Mouse (Mus musculus): ENCODE data around the gene Tmem262. TPM values are rescaled to one million over a fixed set of nuclear protein-coding genes. Genes with fewer than 3 reads are reported as not detected.

Tmem262 gene
- polyA plus RNA-seq, 1 experiment from 2014 or later = not detected

GRCm38 (mm10) chr19:6121761-6122160, 41.9 kb downstream of the Tmem262 start:
- no peaks in the 10 kb centered on the region for H3K9me3 ChIP-seq (ENCODE audit: control insufficient read depth, low read length)
- no peak overlapping the region for H3K27ac ChIP-seq (replicated peaks; ENCODE audit: low read depth, low read length)
- no peak for ATAC-seq (ENCODE audit: insufficient number of reproducible peaks, low FRiP score, low TSS enrichment, low read depth)
- peaks cover 3% of the 10 kb centered on the region for H3K4me1 ChIP-seq (ENCODE audit: control insufficient read depth, insufficient read depth, low read length)
- WGBS = 18% methylated on average over 19 of the region's 19 CpGs
- no peak for DNase-seq (ENCODE audit: low spot score)
- no peak overlapping the region for H3K4me2 ChIP-seq (ENCODE audit: low read depth, severe bottlenecking)
- no peak overlapping the region; the same call in 1 of the 2 replicates for H3K9ac ChIP-seq (ENCODE audit: low read length)
- no peaks in the 10 kb centered on the region for H3K27me3 ChIP-seq (ENCODE audit: control insufficient read depth, insufficient read depth, low read length)
- H3K4me3 ChIP-seq (ENCODE audit: low read depth, low read length) = no peak overlapping the region
- H3K36me3 ChIP-seq (ENCODE audit: control insufficient read depth, insufficient read depth, low read length) = peaks cover 2% of the 10 kb centered on the region; the same call in 1 of the 2 replicates

GRCm38 (mm10) chr19:6123330-6123729, 43.5 kb downstream of the Tmem262 start:
- H3K4me2 ChIP-seq (ENCODE audit: low read depth, severe bottlenecking) = no peak overlapping the region

GRCm38 (mm10) chr19:6124898-6125297, 45.1 kb downstream of the Tmem262 start:
- WGBS = 93% methylated on average over 2 of the region's 2 CpGs
- Histone ChIP-seq H3K4me1 (ENCODE audit: control insufficient read depth, insufficient read depth, low read length) (no peaks in the 10 kb centered on the region), H3K9ac (ENCODE audit: low read length) (no peak overlapping the region), H3K36me3 (ENCODE audit: control insufficient read depth, insufficient read depth, low read length) (peaks cover 2% of the 10 kb centered on the region; the same call in 1 of the 2 replicates), H3K4me2 (ENCODE audit: low read depth, severe bottlenecking) (no peak overlapping the region), H3K27ac (replicated peaks; ENCODE audit: low read depth, low read length) (no peak overlapping the region), H3K27me3 (ENCODE audit: control insufficient read depth, insufficient read depth, low read length) (no peaks in the 10 kb centered on the region), H3K4me3 (ENCODE audit: low read depth, low read length) (no peak overlapping the region), H3K9me3 (ENCODE audit: control insufficient read depth, low read length) (no peaks in the 10 kb centered on the region)
- no peak for ATAC-seq (ENCODE audit: insufficient number of reproducible peaks, low FRiP score, low TSS enrichment, low read depth)
- no peak for DNase-seq (ENCODE audit: low spot score)

More at GRCm38 (mm10) chr19:6123330-6123729, 43.5 kb downstream of the Tmem262 start:
- 66% methylated on average over 8 of the region's 8 CpGs for WGBS
- no peaks in the 10 kb centered on the region for H3K4me1 ChIP-seq (ENCODE audit: control insufficient read depth, insufficient read depth, low read length)
- H3K9me3 ChIP-seq (ENCODE audit: control insufficient read depth, low read length) = no peaks in the 10 kb centered on the region
- no peak overlapping the region for H3K27ac ChIP-seq (replicated peaks; ENCODE audit: low read depth, low read length)
- DNase-seq (ENCODE audit: low spot score) = no peak
- ATAC-seq (ENCODE audit: insufficient number of reproducible peaks, low FRiP score, low TSS enrichment, low read depth) = no peak
- H3K9ac ChIP-seq (ENCODE audit: low read length) = no peak overlapping the region
- peaks cover 2% of the 10 kb centered on the region; the same call in 1 of the 2 replicates for H3K36me3 ChIP-seq (ENCODE audit: control insufficient read depth, insufficient read depth, low read length)
- H3K4me3 ChIP-seq (ENCODE audit: low read depth, low read length) = no peak overlapping the region
- no peaks in the 10 kb centered on the region for H3K27me3 ChIP-seq (ENCODE audit: control insufficient read depth, insufficient read depth, low read length)

- Histone ChIP-seq H3K27me3 (ENCODE audit: control insufficient read depth, insufficient read depth, low read length) (no peaks in the 10 kb centered on the region), H3K27ac (replicated peaks; ENCODE audit: low read depth, low read length) (no peak overlapping the region), H3K9ac (ENCODE audit: low read length) (no peak overlapping the region), H3K4me3 (ENCODE audit: low read depth, low read length) (no peak overlapping the region), H3K4me1 (ENCODE audit: control insufficient read depth, insufficient read depth, low read length) (no peaks in the 10 kb centered on the region), H3K4me2 (ENCODE audit: low read depth, severe bottlenecking) (no peak overlapping the region), H3K9me3 (ENCODE audit: control insufficient read depth, low read length) (no peaks in the 10 kb centered on the region), H3K36me3 (ENCODE audit: control insufficient read depth, insufficient read depth, low read length) (no peaks in the 10 kb centered on the region)
- WGBS = 19% methylated on average over 4 of the region's 4 CpGs
- no peak for ATAC-seq (ENCODE audit: insufficient number of reproducible peaks, low FRiP score, low TSS enrichment, low read depth)
- peak; percentile 71 for DNase-seq (ENCODE audit: low spot score)
Observed at GRCm38 (mm10) chr19:6126289-6126688, 46.5 kb downstream of the Tmem262 start.

GRCm38 (mm10) chr19:6126789-6127580, 47.2 kb downstream of the Tmem262 start:
- H3K9ac ChIP-seq (ENCODE audit: low read length) = no peak overlapping the region
- DNase-seq (ENCODE audit: low spot score) = no peak

GRCm38 (mm10) chr19:6127760-6128341, 48.0 kb downstream of the Tmem262 start, which contains the start of gene Snx15:
Snx15 (minus strand) TSS chr19:6128304.
- peak; percentile 93 for DNase-seq (ENCODE audit: low spot score)
- under 1% methylated on average over 32 of the region's 32 CpGs for WGBS
- ATAC-seq (ENCODE audit: insufficient number of reproducible peaks, low FRiP score, low TSS enrichment, low read depth) = peak; percentile 88

More at GRCm38 (mm10) chr19:6126789-6127580, 47.2 kb downstream of the Tmem262 start:
- no peaks in the 10 kb centered on the region for H3K36me3 ChIP-seq (ENCODE audit: control insufficient read depth, insufficient read depth, low read length)
- peak overlapping the region; percentile 41 for H3K4me3 ChIP-seq (ENCODE audit: low read depth, low read length)
- no peak for ATAC-seq (ENCODE audit: insufficient number of reproducible peaks, low FRiP score, low TSS enrichment, low read depth)
- 76% methylated on average over 10 of the region's 10 CpGs for WGBS
- H3K9me3 ChIP-seq (ENCODE audit: control insufficient read depth, low read length) = no peaks in the 10 kb centered on the region
- no peak overlapping the region for H3K27ac ChIP-seq (replicated peaks; ENCODE audit: low read depth, low read length)
- H3K4me1 ChIP-seq (ENCODE audit: control insufficient read depth, insufficient read depth, low read length) = no peaks in the 10 kb centered on the region
- H3K4me2 ChIP-seq (ENCODE audit: low read depth, severe bottlenecking) = peak overlapping the region; percentile 39; the same call in 1 of the 2 replicates
- no peaks in the 10 kb centered on the region for H3K27me3 ChIP-seq (ENCODE audit: control insufficient read depth, insufficient read depth, low read length)

More at GRCm38 (mm10) chr19:6127760-6128341, 48.0 kb downstream of the Tmem262 start, which contains the start of gene Snx15:
- H3K36me3 ChIP-seq (ENCODE audit: control insufficient read depth, insufficient read depth, low read length) = no peaks in the 10 kb centered on the region
- H3K9me3 ChIP-seq (ENCODE audit: control insufficient read depth, low read length) = no peaks in the 10 kb centered on the region
- peak within 1 kb of the TSS; percentile 41 for H3K4me3 ChIP-seq (ENCODE audit: low read depth, low read length)
- peak within 1 kb of the TSS; percentile 39 for H3K4me2 ChIP-seq (ENCODE audit: low read depth, severe bottlenecking)
- peak within 1 kb of the TSS; percentile 23; the same call in 1 of the 2 replicates for H3K27ac ChIP-seq (replicated peaks; ENCODE audit: low read depth, low read length)
- H3K4me1 ChIP-seq (ENCODE audit: control insufficient read depth, insufficient read depth, low read length) = no peaks in the 10 kb centered on the region
- H3K27me3 ChIP-seq (ENCODE audit: control insufficient read depth, insufficient read depth, low read length) = no peaks in the 10 kb centered on the region
- H3K9ac ChIP-seq (ENCODE audit: low read length) = peak within 1 kb of the TSS; percentile 42

Small RNA genes lying within 50 kb of the gene (microRNA-seq; reads per million reads assigned to microRNA genes)
- 0.92 reads per million for gene Mir6988

Other genes with a start within 250 kb of the Tmem262 start
- 21.2 and 24.4 TPM in 2 replicates for gene Frmd8, start 204.8 kb upstream of the Tmem262 start, polyA plus RNA-seq (2014; fragmentation: Nextera tagmentation; extraction: Ambion mirVana)
- 1.5 TPM in 2 replicates for gene Slc25a45, start 202.2 kb upstream of the Tmem262 start, polyA plus RNA-seq (2014; fragmentation: Nextera tagmentation; extraction: Ambion mirVana)
- gene Tigd3, start 185.9 kb upstream of the Tmem262 start, polyA plus RNA-seq (2014; fragmentation: Nextera tagmentation; extraction: Ambion mirVana) = 4.7 and 5.1 TPM in 2 replicates
- 209 and 218 TPM in 2 replicates for gene Dpf2, start 167.0 kb upstream of the Tmem262 start, polyA plus RNA-seq (2014; fragmentation: Nextera tagmentation; extraction: Ambion mirVana)
- 1.5 and 2.2 TPM in 2 replicates for gene Cdc42ep2, start 155.2 kb upstream of the Tmem262 start, polyA plus RNA-seq (2014; fragmentation: Nextera tagmentation; extraction: Ambion mirVana)
- 109 and 111 TPM in 2 replicates for gene Pola2, start 115.8 kb upstream of the Tmem262 start, polyA plus RNA-seq (2014; fragmentation: Nextera tagmentation; extraction: Ambion mirVana)
- not detected in 2 replicates for gene Slc22a20, start 93.9 kb upstream of the Tmem262 start, polyA plus RNA-seq (2014; fragmentation: Nextera tagmentation; extraction: Ambion mirVana)
- gene Capn1, start 64.1 kb upstream of the Tmem262 start, polyA plus RNA-seq (2014; fragmentation: Nextera tagmentation; extraction: Ambion mirVana) = 3.6 and 4.5 TPM in 2 replicates
- gene Syvn1, start 33.5 kb upstream of the Tmem262 start, polyA plus RNA-seq (2014; fragmentation: Nextera tagmentation; extraction: Ambion mirVana) = 30.3 and 32.2 TPM in 2 replicates
- gene Mrpl49, start 22.2 kb upstream of the Tmem262 start, polyA plus RNA-seq (2014; fragmentation: Nextera tagmentation; extraction: Ambion mirVana) = 95.3 and 98.6 TPM in 2 replicates
- gene Fau, start 22.2 kb upstream of the Tmem262 start, polyA plus RNA-seq (2014; fragmentation: Nextera tagmentation; extraction: Ambion mirVana) = 894 and 914 TPM in 2 replicates
- 37.8 and 40.3 TPM in 2 replicates for gene Znhit2, start 18.8 kb upstream of the Tmem262 start, polyA plus RNA-seq (2014; fragmentation: Nextera tagmentation; extraction: Ambion mirVana)
- 21.6 and 25.2 TPM in 2 replicates for gene Tm7sf2, start 11.7 kb upstream of the Tmem262 start, polyA plus RNA-seq (2014; fragmentation: Nextera tagmentation; extraction: Ambion mirVana)
- 50.7 and 52.1 TPM in 2 replicates for gene Vps51, start 2.8 kb upstream of the Tmem262 start, polyA plus RNA-seq (2014; fragmentation: Nextera tagmentation; extraction: Ambion mirVana)
- 2.1 and 2.9 TPM in 2 replicates for gene Gm28374, start 2.2 kb downstream of the Tmem262 start, polyA plus RNA-seq (2014; fragmentation: Nextera tagmentation; extraction: Ambion mirVana)
- 73.5 and 82.1 TPM in 2 replicates for gene Zfpl1, start 4.9 kb downstream of the Tmem262 start, polyA plus RNA-seq (2014; fragmentation: Nextera tagmentation; extraction: Ambion mirVana)
- gene Cdca5, start 5.0 kb downstream of the Tmem262 start, polyA plus RNA-seq (2014; fragmentation: Nextera tagmentation; extraction: Ambion mirVana) = 60.5 and 63.8 TPM in 2 replicates
- gene AC131692.1, start 14.4 kb downstream of the Tmem262 start, polyA plus RNA-seq (2014; fragmentation: Nextera tagmentation; extraction: Ambion mirVana) = 0.70 TPM in 1 of 2 replicates, not detected in the other
- 0.47 and 0.87 TPM in 2 replicates for gene Naaladl1, start 25.7 kb downstream of the Tmem262 start, polyA plus RNA-seq (2014; fragmentation: Nextera tagmentation; extraction: Ambion mirVana)
- gene Sac3d1, start 38.6 kb downstream of the Tmem262 start, polyA plus RNA-seq (2014; fragmentation: Nextera tagmentation; extraction: Ambion mirVana) = 65.4 and 65.8 TPM in 2 replicates
- 27.1 and 27.7 TPM in 2 replicates for gene Snx15, start 48.3 kb downstream of the Tmem262 start, polyA plus RNA-seq (2014; fragmentation: Nextera tagmentation; extraction: Ambion mirVana)
- gene Batf2, start 61.0 kb downstream of the Tmem262 start, polyA plus RNA-seq (2014; fragmentation: Nextera tagmentation; extraction: Ambion mirVana) = not detected in 2 replicates
- gene Arl2, start 61.5 kb downstream of the Tmem262 start, polyA plus RNA-seq (2014; fragmentation: Nextera tagmentation; extraction: Ambion mirVana) = 66.8 and 68.0 TPM in 2 replicates
- not detected in 2 replicates for gene Majin, start 104.4 kb downstream of the Tmem262 start, polyA plus RNA-seq (2014; fragmentation: Nextera tagmentation; extraction: Ambion mirVana)
- 2.0 and 2.4 TPM in 2 replicates for gene Gpha2, start 146.3 kb downstream of the Tmem262 start, polyA plus RNA-seq (2014; fragmentation: Nextera tagmentation; extraction: Ambion mirVana)
- gene Ppp2r5b, start 155.8 kb downstream of the Tmem262 start, polyA plus RNA-seq (2014; fragmentation: Nextera tagmentation; extraction: Ambion mirVana) = 18.6 and 19.2 TPM in 2 replicates
- 8.9 and 10.5 TPM in 2 replicates for gene Atg2a, start 161.6 kb downstream of the Tmem262 start, polyA plus RNA-seq (2014; fragmentation: Nextera tagmentation; extraction: Ambion mirVana)
- gene Ehd1, start 196.7 kb downstream of the Tmem262 start, polyA plus RNA-seq (2014; fragmentation: Nextera tagmentation; extraction: Ambion mirVana) = 56.1 and 59.3 TPM in 2 replicates
- gene Cdc42bpg, start 226.4 kb downstream of the Tmem262 start, polyA plus RNA-seq (2014; fragmentation: Nextera tagmentation; extraction: Ambion mirVana) = 0.54 and 0.69 TPM in 2 replicates